Mouse (Mus musculus) olfactory bulb, adult 2 months (tissue): Measurements from ENCODE around the gene Olfml2a.

ENCODE experiments used
- CTCF ChIP-seq: fragments of 200-500 bp; IDR thresholded peaks from 2 replicates; pipeline ENCODE4 v1.5.1; 2012; ENCODE audit warnings: low read depth, mild to moderate bottlenecking, low read length, moderate library complexity; ENCODE audit not compliant: insufficient read depth
- POLR2A ChIP-seq: fragments of 200-500 bp; IDR thresholded peaks from 2 replicates; pipeline ENCODE4 v1.6.1; 2012; ENCODE audit warnings: mild to moderate bottlenecking, low read depth, low read length, moderate library complexity; ENCODE audit not compliant: insufficient read depth

- TF ChIP-seq CTCF (no peak), POLR2A (no peak)
These were observed 16.8 kb upstream of the Olfml2a start for GRCm38 (mm10) chr2:38914965-38915364.
